Mouse (Mus musculus) E14TG2a.4 (cell line): ENCODE data around the gene Atf6.

Experiments
- H3K27me3 ChIP-seq: 2 replicates; pipeline ENCODE4 v1.6.1; 2014; ENCODE audit warnings: low read length, control low read depth; ENCODE audit not compliant: insufficient read depth
- H3K36me3 ChIP-seq: 2 replicates; pipeline ENCODE4 v1.6.1; 2014; ENCODE audit warnings: low read length, control low read depth; ENCODE audit not compliant: insufficient read depth
- H3K4me1 ChIP-seq: replicated peaks from 2 replicates; pipeline ENCODE4 v1.6.1; 2014; ENCODE audit warnings: low read depth, low read length, control low read depth
- H3K4me3 ChIP-seq: replicated peaks from 2 replicates; pipeline ENCODE4 v1.5.1; 2014; ENCODE audit warnings: mild to moderate bottlenecking, low read length
- H3K9me3 ChIP-seq: 2 replicates; pipeline ENCODE4 v1.6.1; 2014; ENCODE audit warnings: low read length, control low read depth
- CTCF ChIP-seq: conservative IDR thresholded peaks from 2 replicates; pipeline ENCODE4 v1.5.1; 2014; ENCODE audit warnings: low read length
- NANOG ChIP-seq: IDR thresholded peaks from 2 replicates; pipeline ENCODE4 v1.6.1; 2014; ENCODE audit warnings: borderline replicate concordance, low read length, mixed read lengths
- POU5F1 ChIP-seq: IDR thresholded peaks from 2 replicates; pipeline ENCODE4 v1.6.1; 2014; ENCODE audit warnings: low read length, borderline replicate concordance

Gene Atf6

DNA sequence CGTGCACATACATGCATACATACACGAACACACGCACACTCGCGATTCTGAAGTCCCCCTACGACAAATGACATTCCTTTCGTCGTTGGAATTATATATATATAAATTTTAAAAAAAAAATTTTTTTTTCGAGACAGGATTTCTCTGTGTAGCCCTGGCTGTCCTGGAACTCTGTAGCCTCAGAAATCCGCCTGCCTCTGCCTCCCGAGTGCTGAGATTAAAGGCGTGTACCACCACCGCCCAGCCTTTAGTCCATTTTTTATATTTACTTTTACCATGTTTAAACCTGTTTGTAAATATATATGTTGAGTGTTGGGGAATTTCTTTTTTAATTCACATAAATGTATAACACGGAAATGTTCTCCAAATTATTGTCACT lies 1.3 kb upstream of the Atf6 start:
- no peak for TF ChIP-seq POU5F1
- TF ChIP-seq CTCF = no peak
- no peak for TF ChIP-seq NANOG
- H3K4me1 ChIP-seq = peaks cover 43% of the 10 kb centered on the region
- no peaks in the 10 kb centered on the region for H3K9me3 ChIP-seq
- H3K27me3 ChIP-seq = no peaks in the 10 kb centered on the region
- H3K4me3 ChIP-seq = peak overlapping the region; percentile 97
- H3K36me3 ChIP-seq = peaks cover 5% of the 10 kb centered on the region

DNA sequence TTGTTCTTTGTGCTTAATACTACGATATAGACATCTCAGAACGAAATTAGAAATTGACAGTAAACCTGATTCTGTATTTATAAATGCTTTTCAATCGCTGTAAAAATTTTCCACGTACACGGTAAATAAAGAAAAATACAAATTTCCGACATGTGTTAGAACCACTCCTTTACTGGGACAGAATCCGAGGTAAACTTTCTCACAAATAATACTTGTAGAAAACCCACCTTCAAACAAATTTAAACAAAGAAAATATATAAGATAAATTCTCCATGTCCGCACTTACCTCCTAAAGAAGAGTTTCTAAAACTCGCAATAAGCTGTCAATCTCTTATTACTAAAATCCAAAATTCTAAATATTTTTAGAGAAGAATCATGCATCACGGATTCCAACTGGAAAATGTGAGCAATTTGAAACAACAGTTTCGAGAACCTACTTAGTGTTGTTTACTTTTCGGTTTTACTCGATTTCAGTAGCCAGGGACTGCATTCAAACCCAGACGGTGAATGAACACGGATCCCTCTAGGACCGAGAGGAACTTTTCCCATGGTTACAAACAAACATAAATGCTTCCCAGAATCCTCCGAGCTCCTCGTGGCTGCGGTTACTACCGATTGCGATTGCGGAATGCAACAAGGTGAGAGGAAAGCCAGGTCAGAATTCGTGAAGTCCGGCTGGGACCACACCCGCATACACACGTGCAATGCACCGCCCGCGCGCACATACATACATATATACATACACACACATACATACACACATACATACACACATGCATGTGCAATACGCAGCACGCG lies 735 bp upstream of the Atf6 start:
- no peaks in the 10 kb centered on the region for H3K9me3 ChIP-seq
- no peaks in the 10 kb centered on the region for H3K27me3 ChIP-seq
- H3K4me3 ChIP-seq = peak overlapping the region; percentile 97
- no peak for TF ChIP-seq NANOG
- no peak for TF ChIP-seq CTCF
- no peak for TF ChIP-seq POU5F1
- H3K4me1 ChIP-seq = peaks cover 38% of the 10 kb centered on the region
- H3K36me3 ChIP-seq = no peaks in the 10 kb centered on the region

DNA sequence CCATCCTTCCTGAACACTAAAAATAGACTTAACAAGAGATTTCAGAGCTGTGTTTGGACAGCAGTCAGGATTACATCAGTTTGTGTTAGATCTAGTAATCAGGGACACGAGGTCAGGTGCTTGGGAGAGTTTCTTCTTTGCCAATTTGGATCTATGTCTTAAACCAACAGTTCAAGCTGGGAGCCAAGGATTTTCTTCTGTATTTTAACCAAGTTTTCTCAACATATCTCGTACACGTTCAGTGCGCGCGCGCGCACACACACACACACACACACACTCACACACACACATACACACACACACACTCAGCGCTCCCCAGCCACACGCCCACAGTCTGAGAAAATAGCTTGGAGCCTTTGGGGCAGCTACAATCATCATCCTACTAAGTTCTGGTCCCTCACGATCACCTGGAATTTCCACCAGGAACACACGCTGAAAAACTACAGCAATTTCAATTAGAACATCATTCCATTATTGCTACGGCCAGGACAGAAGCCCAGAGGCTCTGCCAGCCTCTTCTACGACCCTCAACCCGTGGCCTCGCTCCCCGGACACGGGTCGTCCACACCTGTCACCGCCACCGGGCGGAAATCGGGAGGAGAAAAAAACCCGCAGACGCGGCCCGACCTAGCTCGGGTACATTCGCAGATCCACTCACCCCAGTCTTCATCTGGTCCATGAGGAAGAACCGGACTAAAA lies 430 bp downstream of the Atf6 start:
- peak overlapping the region; percentile 97 for H3K4me3 ChIP-seq
- no peaks in the 10 kb centered on the region for H3K9me3 ChIP-seq
- H3K36me3 ChIP-seq = no peaks in the 10 kb centered on the region
- TF ChIP-seq POU5F1 = no peak
- H3K4me1 ChIP-seq = peaks cover 37% of the 10 kb centered on the region
- H3K27me3 ChIP-seq = no peaks in the 10 kb centered on the region

DNA sequence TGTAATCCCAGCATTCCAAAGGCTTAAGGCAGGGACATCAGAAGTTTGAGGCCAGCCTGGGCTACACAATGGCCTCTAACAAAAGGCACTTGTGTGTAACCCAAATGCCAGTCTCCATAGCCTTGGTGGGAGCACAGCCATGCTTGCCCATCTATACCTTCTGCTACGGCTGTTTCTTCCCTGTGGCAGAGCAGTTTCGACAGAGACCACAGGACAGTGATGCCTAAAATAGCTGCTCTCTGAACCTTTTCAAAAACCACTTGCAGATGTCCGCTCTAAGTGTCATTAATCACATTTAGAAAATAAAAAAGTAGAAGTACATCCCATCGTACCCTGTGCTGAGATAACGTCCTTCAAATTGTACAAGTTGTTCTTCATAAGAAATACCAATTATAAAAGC lies 2.2 kb downstream of the Atf6 start:
- Histone ChIP-seq H3K9me3 (no peaks in the 10 kb centered on the region), H3K4me1 (peaks cover 29% of the 10 kb centered on the region), H3K4me3 (no peak overlapping the region), H3K36me3 (0 out of 2 replicates have a peak, but pooled peaks cover 2% of the 10 kb centered on the region), H3K27me3 (no peaks in the 10 kb centered on the region)
- TF ChIP-seq POU5F1 (no peak), CTCF (no peak), NANOG (no peak)

DNA sequence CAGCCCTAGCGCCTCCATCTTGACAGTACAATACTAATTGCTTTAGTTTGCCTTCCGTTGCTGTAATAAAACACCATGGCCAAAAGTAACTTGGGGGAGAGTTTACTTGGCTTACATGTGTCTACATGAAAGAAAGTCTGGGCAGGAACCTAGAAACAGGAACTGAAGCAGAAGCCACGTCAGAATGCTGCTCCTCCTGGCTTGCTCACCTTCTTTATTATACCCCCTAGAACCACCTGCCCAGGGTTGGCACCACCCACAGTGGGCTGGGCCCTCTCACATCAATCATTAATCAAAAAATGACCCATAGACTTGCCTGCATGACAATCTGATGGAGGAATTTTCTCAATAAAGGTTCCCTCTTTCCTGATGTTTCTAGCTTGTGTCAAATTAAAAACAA lies 2.8 kb downstream of the Atf6 start:
- H3K4me3 ChIP-seq = no peak overlapping the region
- H3K4me1 ChIP-seq = peaks cover 23% of the 10 kb centered on the region
- no peaks in the 10 kb centered on the region for H3K27me3 ChIP-seq
- 0 out of 2 replicates have a peak, but pooled peaks cover 2% of the 10 kb centered on the region for H3K36me3 ChIP-seq
- TF ChIP-seq POU5F1 (no peak), CTCF (no peak), NANOG (no peak)
- no peaks in the 10 kb centered on the region for H3K9me3 ChIP-seq

DNA sequence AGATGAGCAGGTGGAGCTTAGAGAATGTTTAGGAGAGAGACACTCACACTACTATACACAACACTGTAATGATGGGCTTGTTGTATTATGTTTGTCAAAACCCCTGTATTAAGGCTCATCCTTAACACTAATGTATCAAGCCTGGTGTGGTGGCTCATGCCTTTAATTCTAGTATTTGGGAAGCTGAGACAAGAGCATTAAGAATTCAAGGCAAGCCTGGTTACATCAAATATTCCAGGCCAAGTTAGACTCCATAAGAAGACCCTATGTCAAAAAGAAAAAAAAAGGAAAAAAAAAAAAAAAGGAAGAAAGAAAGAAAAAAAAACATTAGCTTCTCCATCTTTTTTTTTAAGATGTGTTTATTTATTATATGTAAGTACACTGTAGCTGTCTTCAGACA lies 3.3 kb downstream of the Atf6 start:
- Histone ChIP-seq H3K9me3 (no peaks in the 10 kb centered on the region), H3K27me3 (no peaks in the 10 kb centered on the region), H3K4me1 (peaks cover 18% of the 10 kb centered on the region), H3K36me3 (0 out of 2 replicates have a peak, but pooled peaks cover 2% of the 10 kb centered on the region), H3K4me3 (no peak overlapping the region)
- no peak for TF ChIP-seq NANOG
- TF ChIP-seq CTCF = no peak
- no peak for TF ChIP-seq POU5F1

DNA sequence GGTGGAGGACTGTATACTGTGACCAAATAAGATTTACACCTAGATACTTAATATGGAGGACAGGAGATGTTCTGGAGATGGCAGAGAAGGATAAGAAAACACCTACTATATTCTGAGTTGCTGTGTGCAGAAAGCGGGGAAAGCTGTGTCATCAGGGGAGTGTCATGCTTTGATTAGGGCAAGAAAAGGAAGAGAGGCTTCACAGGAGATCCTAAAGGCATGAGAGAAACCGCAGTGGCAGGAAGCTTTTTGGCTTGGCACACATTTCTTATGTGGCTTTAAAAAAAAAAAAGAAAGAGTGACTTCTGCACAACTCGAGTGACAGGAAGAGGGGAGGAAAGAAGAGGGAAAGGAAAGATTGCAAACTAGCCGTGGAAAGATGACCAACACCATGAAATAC lies 4.5 kb downstream of the Atf6 start:
- Histone ChIP-seq H3K4me3 (no peak overlapping the region), H3K27me3 (no peaks in the 10 kb centered on the region), H3K9me3 (no peaks in the 10 kb centered on the region), H3K36me3 (0 out of 2 replicates have a peak, but pooled peaks cover 2% of the 10 kb centered on the region), H3K4me1 (peaks cover 16% of the 10 kb centered on the region)
- TF ChIP-seq CTCF (no peak), NANOG (no peak), POU5F1 (no peak)

DNA sequence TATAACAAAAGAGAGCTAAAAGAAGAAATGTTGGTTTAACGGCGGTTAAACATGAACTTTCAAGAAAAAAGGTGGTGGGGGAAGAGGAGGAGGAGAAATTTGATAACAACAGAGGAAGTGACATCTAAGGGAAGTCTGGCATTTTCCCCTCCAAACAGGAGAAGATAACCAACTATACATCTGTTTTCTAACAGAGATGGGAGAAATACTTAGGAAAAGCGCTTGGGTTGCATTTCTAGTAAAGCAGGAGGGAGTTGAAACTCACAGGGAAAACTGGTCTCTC lies 5.2 kb downstream of the Atf6 start:
- H3K9me3 ChIP-seq = no peaks in the 10 kb centered on the region
- H3K36me3 ChIP-seq = 0 out of 2 replicates have a peak, but pooled peaks cover 2% of the 10 kb centered on the region
- peaks cover 16% of the 10 kb centered on the region for H3K4me1 ChIP-seq
- TF ChIP-seq CTCF (no peak), POU5F1 (no peak)
- no peaks in the 10 kb centered on the region for H3K27me3 ChIP-seq
- H3K4me3 ChIP-seq = no peak overlapping the region

DNA sequence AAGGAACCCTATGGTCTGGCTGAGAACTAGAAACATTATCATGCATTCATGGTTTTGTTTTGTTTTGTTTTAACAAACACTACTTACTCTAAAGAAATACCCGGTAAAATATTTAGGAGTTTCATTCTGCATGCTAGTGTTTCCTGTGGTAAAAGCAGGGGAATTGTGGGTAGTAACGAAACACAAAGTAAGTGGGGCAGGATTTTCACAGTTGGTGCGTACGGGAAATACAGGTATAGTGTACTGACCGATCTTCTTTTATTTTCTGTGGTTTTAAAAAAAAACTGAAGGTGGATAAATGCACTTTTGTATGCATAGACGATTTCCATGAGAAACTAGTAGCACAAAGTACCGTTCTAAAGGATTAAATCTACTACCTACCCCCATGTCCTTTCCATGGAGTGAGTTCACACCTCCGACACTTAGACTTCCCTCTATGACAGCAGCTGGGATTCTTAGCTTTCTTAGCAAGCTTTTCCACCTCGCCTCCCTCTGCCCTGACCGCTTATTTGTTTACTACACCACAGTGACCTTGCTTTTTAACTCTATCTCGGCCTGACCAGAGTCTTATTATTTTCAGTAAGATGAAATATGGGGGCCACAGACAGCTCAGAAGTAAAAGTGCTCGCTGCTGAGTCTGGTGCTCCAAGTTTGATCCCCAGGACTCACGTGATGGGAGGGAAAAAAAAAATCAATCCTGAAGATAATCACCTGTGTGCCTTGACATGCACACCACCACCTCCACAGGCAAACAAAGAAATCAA lies 5.7 kb downstream of the Atf6 start:
- H3K36me3 ChIP-seq = 0 out of 2 replicates have a peak, but pooled peaks cover 2% of the 10 kb centered on the region
- no peaks in the 10 kb centered on the region for H3K9me3 ChIP-seq
- H3K27me3 ChIP-seq = no peaks in the 10 kb centered on the region
- H3K4me1 ChIP-seq = peaks cover 16% of the 10 kb centered on the region
- H3K4me3 ChIP-seq = no peak overlapping the region
- TF ChIP-seq NANOG (no peak), POU5F1 (no peak), CTCF (no peak)
